Mouse (Mus musculus): Measurements from ENCODE around the gene Cbfa2t3.

- no peak for TF ChIP-seq CTCF (IDR thresholded peaks at IDR 0.05)
- TF ChIP-seq EP300 (IDR thresholded peaks at IDR 0.05) = no peak
Observed at GRCm38 (mm10) chr8:122575286-122575685, 123.6 kb downstream of the Cbfa2t3 start.

All from lung, postnatal 0 days (tissue).